ENCODE assay signal across 8 mouse cellular contexts in genomic region chr7:57508860-57509632, GRCm38 (mm10). TPM values are rescaled to one million over a fixed set of nuclear protein-coding genes. Genes with fewer than 3 reads are reported as not detected.
DNase-seq lines count a peak whose midpoint lies in the region; ATAC-seq and TF ChIP-seq lines count a peak whose summit lies in the region.

No protein-coding gene starts in this region.

- no peaks in the 10 kb centered on the region; the same call in 1 of the 2 replicates for H3K4me1 ChIP-seq in kidney, embryonic 14.5 days (ENCODE audit: control insufficient read depth, insufficient read depth, low read length)
- no peaks in the 10 kb centered on the region; the same call in 1 of the 2 replicates for H3K4me1 ChIP-seq in forebrain, postnatal 0 days (ENCODE audit: insufficient read depth)
- peaks cover 13% of the 10 kb centered on the region; the same call in 1 of the 2 replicates for H3K4me1 ChIP-seq in midbrain, embryonic 15.5 days

- no peaks in the 10 kb centered on the region for H3K36me3 ChIP-seq in kidney, embryonic 14.5 days (ENCODE audit: control insufficient read depth, insufficient read depth, low read length)
- H3K36me3 ChIP-seq in forebrain, postnatal 0 days (ENCODE audit: insufficient read depth), result no peaks in the 10 kb centered on the region
- H3K36me3 ChIP-seq in midbrain, embryonic 15.5 days (replicated peaks), result no peaks in the 10 kb centered on the region

- TF ChIP-seq CTCF in brain, embryonic 14.5 days (IDR thresholded peaks at IDR 0.05; ENCODE audit: borderline replicate concordance, extremely low read depth, insufficient read depth, insufficient read length), result no peak
- 0 out of 2 replicates have a peak, but pooled peaks have one; percentile 11 for TF ChIP-seq CTCF in forebrain, postnatal 0 days (IDR thresholded peaks at IDR 0.05; ENCODE audit: low read depth)

- no peak for TF ChIP-seq POLR2A in brain, embryonic 14.5 days (IDR thresholded peaks at IDR 0.05; ENCODE audit: borderline replicate concordance, extremely low read depth, insufficient read depth, insufficient read length, poor library complexity, severe bottlenecking)

- DNase-seq in kidney, postnatal 25 days, result no peak
- DNase-seq in brain, embryonic 14.5 days (ENCODE audit: low read depth), result peak; percentile 43
- DNase-seq in forebrain, postnatal 0 days, result peak; percentile 77
- no peak for DNase-seq in thymus, postnatal 25 days
- DNase-seq in cerebellum, adult 9-10 months, result no peak

- H3K9ac ChIP-seq in kidney, embryonic 14.5 days (ENCODE audit: low read depth, low read length), result peak overlapping the region; percentile 28; the same call in 1 of the 2 replicates
- peak overlapping the region; percentile 79 for H3K9ac ChIP-seq in forebrain, postnatal 0 days
- H3K9ac ChIP-seq in midbrain, embryonic 15.5 days, result peak overlapping the region; percentile 73

- H3K27me3 ChIP-seq in kidney, embryonic 14.5 days (ENCODE audit: control insufficient read depth, insufficient read depth, low read length), result peaks cover 51% of the 10 kb centered on the region
- H3K27me3 ChIP-seq in forebrain, postnatal 0 days (ENCODE audit: insufficient read depth, low read length), result peaks cover 15% of the 10 kb centered on the region; the same call in 1 of the 2 replicates
- H3K27me3 ChIP-seq in midbrain, embryonic 15.5 days (replicated peaks), result peaks cover 39% of the 10 kb centered on the region

- peak overlapping the region; percentile 45 for H3K4me3 ChIP-seq in kidney, embryonic 14.5 days (ENCODE audit: low read length)
- H3K4me3 ChIP-seq in forebrain, postnatal 0 days (ENCODE audit: low read depth, low read length), result peak overlapping the region; percentile 63
- H3K4me3 ChIP-seq in midbrain, embryonic 15.5 days, result peak overlapping the region; percentile 73

- H3K27ac ChIP-seq in kidney, embryonic 14.5 days (ENCODE audit: low read depth, low read length), result no peak overlapping the region
- H3K27ac ChIP-seq in forebrain, postnatal 0 days (ENCODE audit: low read depth, low read length), result peak overlapping the region; percentile 73
- peak overlapping the region; percentile 68 for H3K27ac ChIP-seq in midbrain, embryonic 15.5 days

- peak overlapping the region; percentile 60 for H3K4me2 ChIP-seq in kidney, embryonic 14.5 days (replicated peaks; ENCODE audit: low read depth, low read length)
- H3K4me2 ChIP-seq in forebrain, postnatal 0 days (ENCODE audit: low read depth), result peak overlapping the region; percentile 79
- peak overlapping the region; percentile 88 for H3K4me2 ChIP-seq in midbrain, embryonic 15.5 days

- WGBS in kidney, embryonic 14.5 days, result 3% methylated on average over 71 of the region's 72 CpGs
- 6% methylated on average over 72 of the region's 72 CpGs for WGBS in forebrain, postnatal 0 days
- under 1% methylated on average over 72 of the region's 72 CpGs for WGBS in midbrain, embryonic 15.5 days

- peak; percentile 83 for ATAC-seq in kidney, embryonic 14.5 days (ENCODE audit: low FRiP score, low TSS enrichment)
- ATAC-seq in forebrain, postnatal 0 days, result peak; percentile 90
- peak; percentile 83 for ATAC-seq in midbrain, embryonic 15.5 days (replicated peaks)
- no peak for ATAC-seq in activated CD4-positive, CD25-positive, alpha-beta regulatory T cell, adult 4 months

- H3K9me3 ChIP-seq in kidney, embryonic 14.5 days (ENCODE audit: control insufficient read depth, low read length), result no peaks in the 10 kb centered on the region
- H3K9me3 ChIP-seq in forebrain, postnatal 0 days (ENCODE audit: low read length), result no peaks in the 10 kb centered on the region
- H3K9me3 ChIP-seq in midbrain, embryonic 15.5 days, result no peaks in the 10 kb centered on the region

RNA-seq across cellular contexts. Expression of gene Gabra5, which starts 0.8 kb away (rescaled TPM):
- 0.26 and 0.43 TPM in 2 replicates for polyA plus RNA-seq in kidney, embryonic 14.5 days (2014; fragmentation: Nextera tagmentation; extraction: Ambion mirVana)
- polyA plus RNA-seq in brain, embryonic 14.5 days (2012; rRNA removed), result 20.7 and 22.7 TPM in 2 replicates
- 102 and 105 TPM in 2 replicates for total RNA-seq in forebrain, postnatal 0 days (2014; rRNA removed)
- 108 and 115 TPM in 2 replicates for polyA plus RNA-seq in forebrain, postnatal 0 days (2015; fragmentation: Nextera tagmentation; extraction: Ambion mirVana)
- polyA plus RNA-seq in midbrain, embryonic 15.5 days (2015; fragmentation: Nextera tagmentation; extraction: Ambion mirVana), result 35.5 and 37.8 TPM in 2 replicates
- not detected for polyA plus RNA-seq in activated CD4-positive, CD25-positive, alpha-beta regulatory T cell, adult 4 months (2017; shearing (Covaris generic))

Comparison
In these comparisons a context has a peak if more than half of its experiments do, and no peak if none do; other contexts are left out.
1. H3K9ac ChIP-seq: peak in every context shown above with its lines; median percentile 79 in forebrain, postnatal 0 days; 73 in midbrain, embryonic 15.5 days; 28 in kidney, embryonic 14.5 days.
2. DNase-seq: peak in brain, embryonic 14.5 days (single experiment) and forebrain, postnatal 0 days (single experiment); none in kidney, postnatal 25 days (0 of 2), thymus, postnatal 25 days (single experiment) and cerebellum, adult 9-10 months (single experiment).
3. RNA of gene Gabra5, which starts 0.8 kb away (polyA plus RNA-seq): 108 to 115 TPM in forebrain, postnatal 0 days, 35.5 to 37.8 TPM in midbrain, embryonic 15.5 days and 20.7 to 22.7 TPM in brain, embryonic 14.5 days; 0.26 to 0.43 TPM in kidney, embryonic 14.5 days and not detected in activated CD4-positive, CD25-positive, alpha-beta regulatory T cell, adult 4 months; every median in the first group is over 10 times any median in the second.
4. Peak in every context shown above with its lines, with median percentiles within 50 percentile points of each other: H3K4me2 ChIP-seq and H3K4me3 ChIP-seq.